In the genomic region with DNA sequence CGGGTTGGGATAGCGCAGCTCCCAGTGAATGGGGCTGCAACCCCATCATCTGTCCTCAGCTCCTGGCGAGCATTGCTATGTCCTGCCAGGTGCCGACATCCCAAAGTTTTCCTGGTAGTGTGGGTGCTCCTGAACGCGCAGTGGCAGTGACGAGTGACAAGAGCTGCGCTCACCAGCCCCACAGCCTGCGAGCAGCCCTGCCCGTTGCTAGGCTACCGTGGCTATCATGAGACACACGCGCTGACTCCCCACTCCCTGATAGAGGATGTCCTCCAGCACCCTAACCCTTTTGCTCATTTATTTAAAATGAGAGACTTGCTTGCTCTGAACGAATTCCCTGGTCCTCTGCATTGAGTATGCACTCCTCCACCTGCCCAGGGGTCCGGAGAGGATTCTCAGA, we compare ENCODE assay signal across 9 mouse cellular contexts. TPM values are rescaled to one million over a fixed set of nuclear protein-coding genes. Genes with fewer than 3 reads are reported as not detected.
A peak's percentile ranks its signal among the peaks of the same experiment; 100 is the strongest.
DNase-seq lines count a peak whose midpoint lies in the region; ATAC-seq lines count a peak whose summit lies in the region.
"Had no signal": no experiment of that assay in that cellular context is flagged by ENCODE, and none has a peak within 500 bp of the region (broad histone marks: within the 10 kb centered on the region; RNA-seq: fewer than 3 reads in every experiment).

No protein-coding gene starts in this region.

- peak overlapping the region; percentile 38; the same call in 1 of the 2 replicates for H3K4me2 ChIP-seq in heart, embryonic 15.5 days
- H3K4me2 ChIP-seq in forebrain, embryonic 12.5 days, result peak overlapping the region; percentile 28
- H3K4me2 ChIP-seq in midbrain, embryonic 11.5 days, result peak overlapping the region; percentile 30
- H3K4me2 ChIP-seq: lung, embryonic 15.5 days had no signal

- no peak overlapping the region for H3K9ac ChIP-seq in heart, embryonic 15.5 days
- H3K9ac ChIP-seq in forebrain, embryonic 12.5 days, result no peak overlapping the region
- no peak overlapping the region for H3K9ac ChIP-seq in midbrain, embryonic 11.5 days (ENCODE audit: low read length)
- H3K9ac ChIP-seq: lung, embryonic 15.5 days had no signal

- H3K4me1 ChIP-seq in heart, embryonic 15.5 days (replicated peaks), result peaks cover 6% of the 10 kb centered on the region; the same call in 1 of the 2 replicates
- peaks cover 29% of the 10 kb centered on the region for H3K4me1 ChIP-seq in forebrain, embryonic 12.5 days
- H3K4me1 ChIP-seq in midbrain, embryonic 11.5 days (ENCODE audit: control insufficient read depth, insufficient read depth, low read length), result peaks cover 25% of the 10 kb centered on the region
- H3K4me1 ChIP-seq: lung, embryonic 15.5 days had no signal

- WGBS in heart, embryonic 15.5 days, result 14% methylated on average over 15 of the region's 15 CpGs
- WGBS in forebrain, embryonic 12.5 days, result 21% methylated on average over 15 of the region's 15 CpGs
- 12% methylated on average over 15 of the region's 15 CpGs for WGBS in midbrain, embryonic 11.5 days

- H3K27ac ChIP-seq in heart, embryonic 15.5 days, result no peak overlapping the region
- H3K27ac ChIP-seq in forebrain, embryonic 12.5 days, result no peak overlapping the region
- no peak overlapping the region for H3K27ac ChIP-seq in midbrain, embryonic 11.5 days (ENCODE audit: low read depth, low read length)
- H3K27ac ChIP-seq: lung, embryonic 15.5 days had no signal

- H3K9me3 ChIP-seq in heart, embryonic 15.5 days (replicated peaks), result no peaks in the 10 kb centered on the region
- H3K9me3 ChIP-seq in forebrain, embryonic 12.5 days, result no peaks in the 10 kb centered on the region
- H3K9me3 ChIP-seq in midbrain, embryonic 11.5 days (ENCODE audit: control insufficient read depth, low read length), result no peaks in the 10 kb centered on the region
- H3K9me3 ChIP-seq: lung, embryonic 15.5 days had no signal

- ATAC-seq in heart, embryonic 15.5 days (replicated peaks; ENCODE audit: insufficient number of reproducible peaks, insufficient read depth, low FRiP score, low read depth), result no peak; the same call in 1 of the 2 replicates
- ATAC-seq in forebrain, embryonic 12.5 days (ENCODE audit: low FRiP score), result peak; percentile 85; the same call in 1 of the 2 replicates
- ATAC-seq in midbrain, embryonic 11.5 days (ENCODE audit: low FRiP score), result peak; percentile 67

- H3K4me3 ChIP-seq in heart, embryonic 15.5 days, result no peak overlapping the region
- H3K4me3 ChIP-seq in forebrain, embryonic 12.5 days (replicated peaks), result no peak overlapping the region
- H3K4me3 ChIP-seq in midbrain, embryonic 11.5 days (ENCODE audit: low read depth, low read length), result no peak overlapping the region
- H3K4me3 ChIP-seq: lung, embryonic 15.5 days had no signal

- DNase-seq in heart, postnatal 4 days, result no peak
- DNase-seq in ZHBTc4 (ENCODE audit: low read depth, low spot score), result peak; percentile 26
- DNase-seq in midbrain, embryonic 11.5 days (ENCODE audit: low spot score, missing footprints), result peak; percentile 85
- DNase-seq in adrenal gland, adult 2 months, result no peak
- DNase-seq in cerebellum, adult 11 months, result no peak
- DNase-seq in urinary bladder, postnatal 10 days (ENCODE audit: low spot score), result no peak

- 0 out of 2 replicates have a peak, but pooled peaks cover 10% of the 10 kb centered on the region for H3K27me3 ChIP-seq in heart, embryonic 15.5 days
- peaks cover 14% of the 10 kb centered on the region; the same call in 1 of the 2 replicates for H3K27me3 ChIP-seq in forebrain, embryonic 12.5 days
- H3K27me3 ChIP-seq in midbrain, embryonic 11.5 days (ENCODE audit: control insufficient read depth, insufficient read depth, low read length), result peaks cover 9% of the 10 kb centered on the region; the same call in 1 of the 2 replicates

- no peaks in the 10 kb centered on the region for H3K36me3 ChIP-seq in heart, embryonic 15.5 days
- H3K36me3 ChIP-seq in forebrain, embryonic 12.5 days (replicated peaks), result no peaks in the 10 kb centered on the region
- no peaks in the 10 kb centered on the region for H3K36me3 ChIP-seq in midbrain, embryonic 11.5 days (ENCODE audit: control insufficient read depth, insufficient read depth, low read length)
- H3K36me3 ChIP-seq: lung, embryonic 15.5 days had no signal

RNA-seq across cellular contexts. Expression of gene Amotl1, which starts 10.7 kb away (rescaled TPM):
- polyA plus RNA-seq in heart, embryonic 15.5 days (2015; fragmentation: Nextera tagmentation; extraction: Ambion mirVana), result 16.1 and 19.6 TPM in 2 replicates
- 10 to 100 TPM; 60.5 TPM for total RNA-seq in heart, postnatal 4 days (2021)
- 14.1 and 14.8 TPM in 2 replicates for polyA plus RNA-seq in forebrain, embryonic 12.5 days (2016; fragmentation: Nextera tagmentation; extraction: Ambion mirVana)
- 14.8 and 15.2 TPM in 2 replicates for polyA plus RNA-seq in midbrain, embryonic 11.5 days (2014; fragmentation: Nextera tagmentation; extraction: Ambion mirVana)
- 10 to 100 TPM; 31.8 to 46.0 TPM for total RNA-seq in adrenal gland, adult 2 months (2021)
- polyA plus RNA-seq in adrenal gland, adult 2 months (2012; rRNA removed), result 22.2 and 27.0 TPM in 2 replicates

Comparison
In these comparisons a context has a peak if more than half of its experiments do, and no peak if none do; other contexts are left out.
1. DNase-seq: peak in ZHBTc4 (single experiment) and midbrain, embryonic 11.5 days (single experiment); none in heart, postnatal 4 days (single experiment), adrenal gland, adult 2 months (single experiment), cerebellum, adult 11 months (single experiment) and urinary bladder, postnatal 10 days (single experiment).
2. Peak in every context shown above with its lines, with median percentiles within 50 percentile points of each other: H3K4me2 ChIP-seq.